Mouse (Mus musculus): ENCODE results near the gene Gm20532.

DNA sequence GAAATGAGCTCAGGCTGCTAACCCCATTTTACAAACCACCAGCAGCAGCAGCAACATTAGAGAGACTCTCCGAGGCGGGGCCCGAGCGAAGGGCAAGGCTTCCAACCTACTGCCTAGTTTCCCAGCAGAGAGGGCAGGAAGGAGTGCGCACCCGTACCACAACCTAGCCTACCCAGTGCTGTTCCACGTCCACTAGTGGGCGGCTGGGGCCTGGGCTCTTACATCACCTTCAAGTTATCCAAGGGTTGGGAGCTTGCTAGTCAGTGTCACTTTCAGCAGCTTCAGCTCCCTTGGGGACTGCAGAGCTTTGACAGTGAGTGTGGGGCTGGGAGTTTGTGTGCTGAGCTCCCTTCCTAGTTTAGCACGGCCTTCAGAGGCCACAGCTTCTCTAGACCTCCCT is 15.0 kb upstream of the Gm20532 start:
- TF ChIP-seq GATA1 (IDR thresholded peaks at IDR 0.05; ENCODE audit: borderline replicate concordance, low read length) (no peak), FLI1 (IDR thresholded peaks at IDR 0.05; ENCODE audit: low read length) (no peak)

Measured in megakaryocyte, embryonic 14.5 days (primary cell).